Mouse (Mus musculus) cortical plate, adult 2 months (tissue): ENCODE results near the gene Fli1.

ENCODE experiments used
- CTCF ChIP-seq: fragments of 200-500 bp; IDR thresholded peaks from 2 replicates; pipeline ENCODE4 v1.5.1; 2011; ENCODE audit warnings: mild to moderate bottlenecking, control low read depth, low read length; ENCODE audit not compliant: insufficient read depth; ENCODE audit errors: extremely low read depth
- POLR2A ChIP-seq: fragments of 200-500 bp; IDR thresholded peaks from 2 replicates; pipeline ENCODE4 v1.6.1; 2011; ENCODE audit warnings: mild to moderate bottlenecking, low read length, control low read depth; ENCODE audit not compliant: insufficient read depth; ENCODE audit errors: extremely low read depth

- no peak for TF ChIP-seq POLR2A
- no peak for TF ChIP-seq CTCF
Observed at GRCm38 (mm10) chr9:32487401-32487800, 55.3 kb downstream of the Fli1 start.
